Mouse (Mus musculus) stomach, adult 2 months (tissue): ENCODE data around the gene Ntn1. TPM values are rescaled to one million over a fixed set of nuclear protein-coding genes. Genes with fewer than 3 reads are reported as not detected.

Source experiments
- polyA plus RNA-seq: library from polyadenylated mRNA; depleted of rRNA; stranded (reverse); fragments of >200 nt; gene quantifications from 2 replicates; pipeline ENCODE4 v1.2.3, GENCODE M21; 2012; rRNA removed

Gene Ntn1
- polyA plus RNA-seq: 14.1 and 15.7 TPM in 2 replicates

DNA sequence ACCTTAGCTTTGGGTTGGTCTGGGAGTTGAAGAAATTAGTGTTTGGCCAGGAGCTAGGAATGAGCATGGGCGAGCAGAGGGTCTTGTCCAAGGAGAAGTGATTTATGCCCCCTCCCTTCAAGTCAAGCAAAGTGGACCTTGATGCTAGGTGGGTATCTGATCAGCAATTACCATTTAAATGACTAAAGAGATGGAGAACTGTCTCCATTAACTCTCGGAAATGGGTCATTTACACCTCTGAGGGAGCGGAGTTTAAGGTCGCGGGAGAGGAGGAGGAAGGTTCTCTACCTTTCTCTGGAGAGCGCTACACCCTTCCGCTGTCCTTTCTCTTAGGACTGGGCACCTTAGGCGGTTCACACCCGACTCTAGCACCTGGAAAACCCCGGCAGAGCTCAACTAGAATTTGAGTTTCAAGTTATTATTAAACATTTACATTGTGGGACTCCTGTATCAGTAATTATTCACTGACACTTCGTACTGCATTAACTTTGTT is at the start of gene Ntn1:
TSS of gene Ntn1 (minus strand) at position 97 of the 493 bp plus-strand sequence.

DNA sequence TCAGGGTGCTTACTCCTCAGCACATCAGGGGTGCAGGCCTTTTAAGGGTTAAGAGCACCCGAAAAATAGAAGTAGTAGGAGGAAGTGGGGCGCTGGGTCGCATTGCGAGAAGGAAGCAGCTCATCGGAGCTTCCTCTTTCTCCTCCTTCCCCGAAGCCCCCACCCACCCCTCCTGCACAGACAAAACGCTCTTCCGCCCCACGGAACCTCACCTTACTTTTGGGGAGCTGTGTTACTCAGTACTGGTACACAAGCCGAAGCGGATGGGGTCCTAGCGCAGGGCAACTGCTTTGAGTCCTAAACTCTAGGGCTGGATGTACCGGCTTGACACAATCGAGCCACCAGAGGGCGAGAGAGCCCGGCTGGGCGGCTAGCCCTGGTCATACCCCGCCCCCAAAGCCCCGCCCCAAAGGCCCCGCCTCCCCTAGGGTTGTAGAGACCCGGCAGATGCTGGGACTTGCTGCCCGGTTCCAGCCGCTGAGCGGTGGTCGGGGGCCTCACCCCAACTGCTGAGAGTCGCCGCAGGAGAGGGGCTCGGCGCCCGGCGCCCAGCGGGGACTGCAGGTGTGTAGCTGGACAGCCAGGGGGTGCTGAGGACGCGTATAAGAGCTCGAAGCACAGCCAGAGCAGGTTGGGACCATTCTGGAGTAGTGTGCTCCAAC is 31.2 kb upstream of the Ntn1 start, which contains the start of gene Pik3r5:
TSS of gene Pik3r5 (plus strand) at position 423 of the 662 bp plus-strand sequence.

Other genes starting within 250 kb of the Ntn1 start
- gene Pik3r5, start 31.3 kb upstream of the Ntn1 start, polyA plus RNA-seq: 2.1 and 2.6 TPM in 2 replicates
- 1.2 and 1.3 TPM in 2 replicates for gene Pik3r6, start 102.2 kb upstream of the Ntn1 start, polyA plus RNA-seq
- gene Mfsd6l, start 155.4 kb upstream of the Ntn1 start, polyA plus RNA-seq: 0.70 and 0.80 TPM in 2 replicates
- not detected in 2 replicates for gene Ccdc42, start 186.2 kb upstream of the Ntn1 start, polyA plus RNA-seq